Mouse (Mus musculus) E14TG2a.4 (cell line): ENCODE data around the gene Trim25.
A peak's percentile ranks its signal among the peaks of the same experiment; 100 is the strongest.

ENCODE experiments used
- H3K27me3 ChIP-seq: 2 replicates; pipeline ENCODE4 v1.6.1; 2014; ENCODE audit warnings: low read length, control low read depth; ENCODE audit not compliant: insufficient read depth
- H3K36me3 ChIP-seq: 2 replicates; pipeline ENCODE4 v1.6.1; 2014; ENCODE audit warnings: low read length, control low read depth; ENCODE audit not compliant: insufficient read depth
- H3K4me1 ChIP-seq: replicated peaks from 2 replicates; pipeline ENCODE4 v1.6.1; 2014; ENCODE audit warnings: low read depth, low read length, control low read depth
- H3K4me3 ChIP-seq: replicated peaks from 2 replicates; pipeline ENCODE4 v1.5.1; 2014; ENCODE audit warnings: mild to moderate bottlenecking, low read length
- H3K9me3 ChIP-seq: 2 replicates; pipeline ENCODE4 v1.6.1; 2014; ENCODE audit warnings: low read length, control low read depth
- CTCF ChIP-seq: conservative IDR thresholded peaks from 2 replicates; pipeline ENCODE4 v1.5.1; 2014; ENCODE audit warnings: low read length
- NANOG ChIP-seq: IDR thresholded peaks from 2 replicates; pipeline ENCODE4 v1.6.1; 2014; ENCODE audit warnings: borderline replicate concordance, low read length, mixed read lengths
- POU5F1 ChIP-seq: IDR thresholded peaks from 2 replicates; pipeline ENCODE4 v1.6.1; 2014; ENCODE audit warnings: low read length, borderline replicate concordance

Gene Trim25

DNA sequence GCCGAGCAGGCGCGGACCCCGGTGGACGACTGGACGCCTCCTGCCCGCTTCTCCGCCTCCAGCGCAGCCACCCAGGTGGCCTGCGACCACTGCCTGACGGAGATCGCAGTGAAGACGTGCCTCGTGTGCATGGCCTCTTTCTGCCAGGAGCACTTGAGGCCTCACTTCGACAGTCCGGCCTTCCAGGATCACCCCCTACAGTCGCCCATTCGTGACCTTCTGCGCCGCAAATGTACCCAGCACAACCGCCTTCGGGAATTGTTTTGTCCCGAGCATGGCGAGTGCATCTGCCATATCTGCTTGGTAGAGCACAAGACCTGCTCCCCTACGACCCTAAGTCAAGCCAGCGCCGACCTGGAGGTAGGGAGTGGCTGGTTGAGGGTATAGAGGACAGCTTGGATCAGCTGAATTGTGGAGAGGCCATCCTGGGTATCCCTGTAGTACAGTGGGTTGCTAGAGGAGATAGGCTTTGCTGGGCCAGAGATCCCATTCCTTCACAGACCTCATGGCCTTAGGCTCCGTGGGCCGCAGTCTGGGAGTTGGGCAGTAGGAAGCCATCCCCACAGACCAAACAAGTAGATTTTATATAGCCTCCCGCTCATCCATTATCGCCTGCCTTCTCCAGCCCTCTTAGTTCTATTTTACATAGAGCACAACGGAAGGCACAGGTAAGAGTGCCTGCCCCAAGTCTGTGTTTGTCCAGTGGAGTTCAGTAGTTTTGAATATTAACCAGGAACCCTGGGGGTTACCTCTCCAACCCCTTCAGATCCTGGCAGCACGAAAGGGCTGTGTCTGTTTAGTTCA lies 749 bp downstream of the Trim25 start:
- H3K27me3 ChIP-seq, result no peaks in the 10 kb centered on the region
- peak overlapping the region; percentile 96 for H3K4me3 ChIP-seq
- H3K9me3 ChIP-seq, result no peaks in the 10 kb centered on the region
- no peak for TF ChIP-seq NANOG
- no peak for TF ChIP-seq CTCF
- no peak for TF ChIP-seq POU5F1
- peaks cover 83% of the 10 kb centered on the region for H3K4me1 ChIP-seq
- H3K36me3 ChIP-seq, result peaks cover 43% of the 10 kb centered on the region

GRCm38 (mm10) chr11:89000527-89000819 lies 1.3 kb downstream of the Trim25 start:
- H3K36me3 ChIP-seq, result peaks cover 49% of the 10 kb centered on the region

DNA sequence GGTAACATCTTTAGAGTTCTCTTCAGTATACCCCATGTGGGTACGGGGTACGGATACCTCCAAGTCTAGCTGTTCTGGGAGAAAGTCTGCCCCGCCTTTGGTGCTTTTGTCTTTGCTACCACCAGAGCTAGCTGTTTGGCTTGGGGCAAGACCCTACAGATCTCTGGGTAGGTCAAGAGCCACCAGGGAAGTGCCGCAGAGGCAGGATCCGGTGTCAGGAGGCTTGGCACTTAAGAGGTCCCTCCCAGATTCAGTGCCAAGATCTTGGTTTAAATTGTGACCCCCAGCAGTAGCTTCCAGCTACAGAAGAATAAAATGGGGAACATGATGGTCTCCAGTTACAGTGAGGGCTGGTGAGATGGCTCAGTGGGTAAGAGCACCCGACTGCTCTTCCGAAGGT lies 2.4 kb downstream of the Trim25 start:
- peak overlapping the region; percentile 96 for H3K4me3 ChIP-seq
- peaks cover 83% of the 10 kb centered on the region for H3K4me1 ChIP-seq
- no peaks in the 10 kb centered on the region for H3K27me3 ChIP-seq
- TF ChIP-seq CTCF (no peak), NANOG (no peak), POU5F1 (no peak)
- no peaks in the 10 kb centered on the region for H3K9me3 ChIP-seq
- H3K36me3 ChIP-seq, result peaks cover 60% of the 10 kb centered on the region

More at GRCm38 (mm10) chr11:89000527-89000819, 1.3 kb downstream of the Trim25 start:
- H3K9me3 ChIP-seq, result no peaks in the 10 kb centered on the region
- no peaks in the 10 kb centered on the region for H3K27me3 ChIP-seq
- TF ChIP-seq POU5F1, result no peak
- no peak for TF ChIP-seq NANOG
- no peak for TF ChIP-seq CTCF
- peaks cover 83% of the 10 kb centered on the region for H3K4me1 ChIP-seq
- H3K4me3 ChIP-seq, result peak overlapping the region; percentile 96

- Histone ChIP-seq H3K4me3 (peak overlapping the region; percentile 96), H3K36me3 (peaks cover 63% of the 10 kb centered on the region), H3K27me3 (no peaks in the 10 kb centered on the region), H3K4me1 (peaks cover 79% of the 10 kb centered on the region), H3K9me3 (no peaks in the 10 kb centered on the region)
- TF ChIP-seq POU5F1 (no peak), CTCF (no peak), NANOG (no peak)
These were observed 2.9 kb downstream of the Trim25 start for GRCm38 (mm10) chr11:89002068-89002467.

DNA sequence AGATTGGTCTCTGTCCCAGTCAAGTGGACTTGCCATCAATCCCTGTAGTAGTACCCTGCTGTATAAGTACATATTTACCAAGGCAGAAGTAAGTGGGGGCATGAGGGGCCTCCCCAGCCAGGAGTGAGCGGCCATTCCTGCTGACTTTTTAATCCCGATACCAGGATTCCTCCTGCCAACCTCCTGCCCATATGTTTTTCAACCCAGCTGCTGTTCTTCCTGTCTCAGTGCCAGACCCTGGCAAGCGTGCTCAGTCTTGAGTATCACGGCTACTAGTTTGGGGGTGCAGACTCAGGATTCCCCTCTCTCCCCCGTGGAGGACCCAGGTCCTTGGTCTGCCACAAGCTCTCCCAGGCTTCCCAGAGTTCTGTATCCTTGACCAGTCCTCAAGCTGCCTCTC lies 3.4 kb downstream of the Trim25 start:
- peaks cover 68% of the 10 kb centered on the region for H3K36me3 ChIP-seq
- peaks cover 79% of the 10 kb centered on the region for H3K4me1 ChIP-seq
- no peaks in the 10 kb centered on the region for H3K27me3 ChIP-seq
- H3K9me3 ChIP-seq, result no peaks in the 10 kb centered on the region
- TF ChIP-seq CTCF, result no peak
- no peak for TF ChIP-seq POU5F1
- H3K4me3 ChIP-seq, result peak overlapping the region; percentile 96

- Histone ChIP-seq H3K36me3 (peaks cover 72% of the 10 kb centered on the region), H3K4me1 (peaks cover 75% of the 10 kb centered on the region), H3K27me3 (no peaks in the 10 kb centered on the region), H3K4me3 (peak overlapping the region; percentile 96), H3K9me3 (no peaks in the 10 kb centered on the region)
- no peak for TF ChIP-seq CTCF
- TF ChIP-seq NANOG, result peak; percentile 12; the same call in 1 of the 2 replicates
These were observed 3.9 kb downstream of the Trim25 start for GRCm38 (mm10) chr11:89003078-89003477.

DNA sequence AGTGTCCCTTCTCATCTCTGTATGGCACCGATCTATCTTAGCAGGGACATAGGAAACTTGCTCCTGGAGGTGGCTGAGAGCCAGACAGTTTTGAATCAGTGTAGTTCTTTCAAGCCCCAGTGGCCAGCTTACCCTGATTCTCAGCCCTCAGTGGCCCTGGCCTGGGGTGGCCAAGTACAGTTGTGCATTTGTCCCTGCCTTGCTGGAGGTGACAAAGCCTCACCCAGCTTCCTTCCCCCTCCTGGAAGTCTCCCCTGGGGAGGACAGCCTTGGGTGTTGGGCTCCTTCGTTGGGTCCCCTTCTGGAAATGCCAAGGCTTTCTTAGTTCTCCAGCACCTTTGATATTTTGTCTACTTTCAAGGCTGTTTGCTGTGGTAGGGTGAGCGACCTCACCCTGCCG lies 4.5 kb downstream of the Trim25 start:
- Histone ChIP-seq H3K27me3 (no peaks in the 10 kb centered on the region), H3K36me3 (peaks cover 79% of the 10 kb centered on the region), H3K9me3 (no peaks in the 10 kb centered on the region), H3K4me1 (peaks cover 76% of the 10 kb centered on the region), H3K4me3 (peak overlapping the region; percentile 96)
- no peak for TF ChIP-seq CTCF
- TF ChIP-seq POU5F1, result no peak
- TF ChIP-seq NANOG, result no peak

- Histone ChIP-seq H3K4me1 (peaks cover 87% of the 10 kb centered on the region), H3K9me3 (no peaks in the 10 kb centered on the region), H3K4me3 (0 out of 2 replicates have a peak overlapping the region, but pooled peaks have one; percentile 35), H3K27me3 (no peaks in the 10 kb centered on the region), H3K36me3 (peaks cover 93% of the 10 kb centered on the region)
- TF ChIP-seq CTCF (no peak), NANOG (0 out of 2 replicates have a peak, but pooled peaks have one; percentile 16), POU5F1 (no peak)
These were observed 6.3 kb downstream of the Trim25 start for GRCm38 (mm10) chr11:89005473-89005872.

DNA sequence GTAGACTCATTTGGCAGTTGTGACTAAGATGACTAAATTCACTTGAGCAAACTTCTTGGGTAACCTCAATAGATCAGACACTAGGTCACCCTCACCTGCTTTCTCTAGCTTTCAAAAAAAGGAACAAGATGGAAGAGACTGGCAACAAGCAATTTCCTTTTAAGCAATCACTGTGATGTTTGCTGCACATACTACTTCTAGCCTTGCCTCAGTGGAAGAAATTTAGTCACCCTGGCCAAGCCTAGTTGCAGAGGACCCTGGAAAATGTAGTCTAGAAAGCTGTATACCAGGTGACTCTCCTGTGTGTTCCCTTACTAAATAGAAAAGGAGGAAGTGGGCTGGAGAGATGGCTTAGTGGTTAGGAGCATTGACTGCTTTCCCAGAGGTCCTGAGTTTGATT lies 7.2 kb downstream of the Trim25 start:
- H3K4me3 ChIP-seq, result no peak overlapping the region
- H3K36me3 ChIP-seq, result peaks cover 94% of the 10 kb centered on the region
- TF ChIP-seq CTCF (no peak), POU5F1 (no peak), NANOG (no peak)
- no peaks in the 10 kb centered on the region for H3K27me3 ChIP-seq
- no peaks in the 10 kb centered on the region for H3K9me3 ChIP-seq
- H3K4me1 ChIP-seq, result peaks cover 89% of the 10 kb centered on the region
